Mouse (Mus musculus): ENCODE measurements at regions not wholly inside any gene's neighbourhood (a gene's known extent, or its start where the extent isn't known, plus 50 kb on each side); places are given as distances from the start of the nearest gene placed in this dataset.

DNA sequence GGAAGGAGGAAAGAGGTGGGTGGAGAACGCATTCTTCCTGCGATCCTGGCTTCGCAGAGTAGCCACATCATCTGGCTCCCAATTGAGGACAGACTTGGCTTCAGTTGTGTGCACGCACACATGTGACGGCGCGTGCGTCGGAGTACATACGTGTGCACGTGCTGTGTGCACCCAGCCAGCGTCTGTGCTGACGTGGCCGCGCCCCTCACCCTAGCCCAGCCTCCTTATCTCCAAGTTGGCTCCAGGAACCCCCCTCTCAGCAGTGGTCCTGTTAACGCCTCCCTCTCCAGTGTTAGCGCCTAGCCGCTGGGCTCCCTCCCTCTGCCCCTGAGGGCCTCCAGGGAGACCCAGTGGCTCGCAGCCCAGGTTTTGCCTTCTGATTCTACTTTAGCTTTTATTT, 63.1 kb upstream of the Col1a1 start:
- TF ChIP-seq CTCF (IDR thresholded peaks at IDR 0.05; ENCODE audit: control insufficient read depth, insufficient read depth, insufficient read length) (no peak), FOSL1 (IDR thresholded peaks at IDR 0.05; ENCODE audit: insufficient read depth, low read length, poor library complexity, severe bottlenecking) (no peak), CEBPB (IDR thresholded peaks at IDR 0.05; ENCODE audit: low read depth) (no peak), USF1 (IDR thresholded peaks at IDR 0.05; ENCODE audit: low read depth) (no peak), MAX (IDR thresholded peaks at IDR 0.05) (no peak)

Data from C2C12 (cell line).